Mouse (Mus musculus): ENCODE data around the gene Sart3. TPM values are rescaled to one million over a fixed set of nuclear protein-coding genes. Genes with fewer than 3 reads are reported as not detected.

The Sart3 gene
- total RNA-seq, 2 experiments from 2014 or later: 8.0 to 9.2 TPM

GRCm38 (mm10) chr5:113737607-113738237 lies 34.6 kb downstream of the Sart3 start:
- no peak for TF ChIP-seq CTCF (IDR thresholded peaks at IDR 0.05)
- intact Hi-C loops (cut with DNase I): loop anchor here (2.0 kb wide), 1 partner anchor 35 kb away; the partner anchor contains the start of genes Iscu and Sart3
- no peak overlapping the region for H3K27ac ChIP-seq
- H3K4me3 ChIP-seq: no peak overlapping the region
- DNase-seq: no peak

- H3K27ac ChIP-seq: peak overlapping the region; percentile 97
- H3K4me3 ChIP-seq: peak overlapping the region; percentile 78
- DNase-seq: no peak
- no peak for TF ChIP-seq CTCF (IDR thresholded peaks at IDR 0.05)
- intact Hi-C loops (cut with DNase I): loop anchor here (2.0 kb wide), 1 partner anchor 36 kb away; the partner anchor contains the start of genes Iscu and Sart3
Observed at GRCm38 (mm10) chr5:113736522-113737164, 35.7 kb downstream of the Sart3 start.

- Histone ChIP-seq H3K4me3 (peak overlapping the region; percentile 78), H3K27ac (peak overlapping the region; percentile 97)
- DNase-seq: no peak
- intact Hi-C loops (cut with DNase I): loop anchor here (2.0 kb wide), 1 partner anchor 37 kb away; the partner anchor contains the start of genes Iscu and Sart3
- TF ChIP-seq CTCF (IDR thresholded peaks at IDR 0.05): no peak
Observed at GRCm38 (mm10) chr5:113736113-113736502, 36.2 kb downstream of the Sart3 start.

GRCm38 (mm10) chr5:113735345-113736112 lies 36.8 kb downstream of the Sart3 start, which contains the start of gene Ficd:
TSS of gene Ficd (plus strand) at chr5:113735803.
- Histone ChIP-seq H3K4me3 (peak within 1 kb of the TSS; percentile 78), H3K27ac (peak within 1 kb of the TSS; percentile 97)
- intact Hi-C loops (cut with DNase I): loop anchor here (2.0 kb wide), 1 partner anchor 37 kb away; the partner anchor contains the start of genes Iscu and Sart3
- peak; percentile 97 for DNase-seq
- TF ChIP-seq CTCF (IDR thresholded peaks at IDR 0.05): no peak

DNA sequence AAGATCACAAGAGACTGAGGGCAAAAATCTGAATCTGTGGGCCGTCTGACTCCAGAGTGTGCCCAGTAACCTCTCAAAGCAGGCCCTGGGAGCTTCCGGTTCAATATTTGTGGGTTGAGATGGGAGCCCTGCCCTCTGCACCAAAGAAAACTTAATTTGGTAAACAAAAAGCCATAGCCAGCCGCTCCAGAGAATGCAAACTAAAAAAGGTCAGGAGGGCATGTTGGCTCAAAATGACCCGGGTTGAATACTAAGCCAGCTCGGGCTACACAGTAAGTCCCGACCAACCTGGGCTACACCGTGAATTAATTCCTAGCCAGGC lies 37.3 kb downstream of the Sart3 start:
- Histone ChIP-seq H3K27ac (peak overlapping the region; percentile 97), H3K4me3 (peak overlapping the region; percentile 78)
- no peak for TF ChIP-seq CTCF (IDR thresholded peaks at IDR 0.05)
- intact Hi-C loops (cut with DNase I): no loop called here
- DNase-seq: no peak

DNA sequence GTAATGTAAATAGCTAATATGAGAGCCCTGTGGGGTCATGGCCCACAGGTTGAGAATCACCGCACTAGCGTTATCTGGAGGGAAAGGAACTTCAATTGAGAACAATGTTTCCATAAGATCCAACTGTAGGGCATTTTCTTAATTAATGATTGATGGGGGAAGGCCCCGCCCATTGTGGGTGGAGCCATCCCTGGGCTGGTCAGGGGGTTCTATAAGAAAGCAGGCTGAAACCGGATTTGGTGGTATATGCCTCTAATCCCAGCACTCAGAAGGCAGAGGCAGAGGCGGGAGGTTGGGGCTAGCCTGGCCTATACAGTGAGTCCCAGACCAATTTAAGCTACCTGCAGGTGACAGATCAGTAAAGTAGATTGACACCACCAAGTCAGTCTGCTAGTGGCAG lies 37.9 kb downstream of the Sart3 start:
- DNase-seq: no peak
- Histone ChIP-seq H3K4me3 (no peak overlapping the region), H3K27ac (no peak overlapping the region)
- intact Hi-C loops (cut with DNase I): no loop called here
- no peak for TF ChIP-seq CTCF (IDR thresholded peaks at IDR 0.05)

DNA sequence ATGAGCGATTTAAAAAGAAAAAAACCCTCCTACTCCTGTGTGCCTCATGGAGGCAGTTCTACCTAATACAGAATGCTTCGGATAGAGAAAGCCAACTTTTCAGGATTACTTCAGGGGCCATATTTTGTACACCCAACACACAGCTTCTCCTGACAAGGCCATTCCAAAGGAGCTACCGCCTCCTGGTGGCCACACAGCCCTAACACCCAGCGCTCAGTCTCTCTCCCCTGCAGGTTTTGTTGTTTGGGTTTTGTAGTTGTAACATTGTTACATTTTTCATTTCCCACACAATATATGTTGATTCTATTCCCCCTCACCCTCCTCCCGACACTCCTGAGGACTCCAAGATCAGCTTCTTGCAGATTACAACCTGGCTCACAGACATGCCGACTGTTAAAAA lies 40.1 kb downstream of the Sart3 start:
- H3K4me3 ChIP-seq: no peak overlapping the region
- intact Hi-C loops (cut with DNase I): no loop called here
- peak; percentile 59 for DNase-seq
- peak; percentile 75 for TF ChIP-seq CTCF (IDR thresholded peaks at IDR 0.05)
- no peak overlapping the region for H3K27ac ChIP-seq

GRCm38 (mm10) chr5:113731174-113731573 lies 41.1 kb downstream of the Sart3 start:
- no peak for TF ChIP-seq CTCF (IDR thresholded peaks at IDR 0.05)
- Histone ChIP-seq H3K27ac (no peak overlapping the region), H3K4me3 (no peak overlapping the region)
- no peak for DNase-seq
- intact Hi-C loops (cut with DNase I): no loop called here

DNA sequence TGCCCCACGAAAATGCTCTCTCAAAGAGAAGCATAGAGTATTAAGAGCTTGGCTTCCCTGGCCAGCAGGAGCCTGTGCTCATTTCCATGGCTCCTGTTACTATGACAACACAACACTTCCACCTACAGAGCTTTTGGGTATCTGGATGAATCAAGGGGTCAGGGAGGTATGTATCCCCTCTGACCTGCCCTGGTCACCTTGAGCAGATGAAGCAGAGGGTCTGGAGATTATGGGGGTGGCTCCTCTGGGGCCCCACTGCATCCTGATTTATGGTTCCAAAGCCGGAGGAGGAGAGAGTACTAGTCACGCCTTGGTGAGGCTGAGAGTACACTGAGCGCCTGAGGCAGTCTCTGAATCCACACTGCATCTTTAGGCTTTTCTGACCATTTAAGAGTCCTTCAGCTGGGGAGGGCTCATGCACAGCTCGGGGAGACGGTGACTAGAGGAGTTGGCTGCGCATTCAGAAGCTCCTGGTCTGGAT lies 41.6 kb downstream of the Sart3 start:
- no peak for DNase-seq
- intact Hi-C loops (cut with DNase I): no loop called here
- Histone ChIP-seq H3K4me3 (no peak overlapping the region), H3K27ac (no peak overlapping the region)
- no peak for TF ChIP-seq CTCF (IDR thresholded peaks at IDR 0.05)

GRCm38 (mm10) chr5:113728691-113729090 lies 43.6 kb downstream of the Sart3 start:
- intact Hi-C loops (cut with DNase I): no loop called here
- no peak for TF ChIP-seq CTCF (IDR thresholded peaks at IDR 0.05)
- Histone ChIP-seq H3K4me3 (no peak overlapping the region), H3K27ac (no peak overlapping the region)
- DNase-seq: no peak

DNA sequence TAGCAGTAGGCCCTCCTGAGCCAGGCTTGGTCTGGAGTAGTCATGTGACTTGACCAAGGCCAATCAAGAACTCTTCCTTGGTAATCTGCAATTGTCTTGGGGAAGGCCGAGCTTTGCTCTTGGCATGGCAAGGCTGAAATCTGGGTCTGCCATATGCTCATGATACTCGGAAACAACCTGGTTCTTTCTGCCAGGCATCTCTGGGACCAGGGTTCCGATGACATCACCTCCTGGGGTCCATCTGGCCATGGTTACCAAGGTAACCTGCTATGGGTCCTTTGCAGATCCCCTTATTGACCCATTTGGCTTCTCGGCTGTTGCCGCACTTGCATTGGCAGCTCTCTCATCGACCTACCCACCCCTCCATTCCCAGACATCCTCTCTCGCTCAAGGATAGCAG lies 44.3 kb downstream of the Sart3 start:
- Histone ChIP-seq H3K4me3 (no peak overlapping the region), H3K27ac (no peak overlapping the region)
- DNase-seq: no peak
- TF ChIP-seq CTCF (IDR thresholded peaks at IDR 0.05): no peak
- intact Hi-C loops (cut with DNase I): no loop called here

- DNase-seq: no peak
- Histone ChIP-seq H3K4me3 (no peak overlapping the region), H3K27ac (no peak overlapping the region)
- no peak for TF ChIP-seq CTCF (IDR thresholded peaks at IDR 0.05)
- intact Hi-C loops (cut with DNase I): no loop called here
Observed at GRCm38 (mm10) chr5:113727238-113727637, 45.1 kb downstream of the Sart3 start.

DNA sequence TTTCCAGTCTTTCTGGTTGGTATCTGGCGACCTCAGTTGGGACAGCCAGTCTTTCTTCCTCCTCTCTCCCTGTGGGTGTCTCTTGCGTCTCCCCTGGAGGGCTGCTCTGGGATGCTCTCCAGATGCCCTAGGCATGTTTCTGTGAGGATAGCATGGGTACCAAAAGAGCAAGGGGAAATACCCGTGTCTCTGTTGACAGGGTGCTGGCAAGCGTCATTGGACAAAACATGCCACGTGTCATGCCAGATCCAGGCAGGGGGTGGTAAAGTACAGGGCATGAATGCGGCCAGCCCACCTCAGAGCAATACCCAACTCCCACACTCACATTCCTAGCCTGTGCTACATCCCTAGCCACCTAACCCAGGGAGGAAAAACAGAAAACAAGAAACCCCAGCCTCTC lies 45.7 kb downstream of the Sart3 start:
- Histone ChIP-seq H3K27ac (no peak overlapping the region), H3K4me3 (no peak overlapping the region)
- TF ChIP-seq CTCF (IDR thresholded peaks at IDR 0.05): no peak
- intact Hi-C loops (cut with DNase I): no loop called here
- DNase-seq: no peak
